Mouse (Mus musculus) stomach, postnatal 0 days (tissue): Measurements from ENCODE around the gene Nsun3.

ENCODE experiments used
- CTCF ChIP-seq: IDR thresholded peaks from 2 replicates; pipeline ENCODE4 v1.5.1; 2016; ENCODE audit warnings: antibody characterized with exemption, low read depth, mild to moderate bottlenecking, moderate library complexity
- EP300 ChIP-seq: optimal IDR thresholded peaks from 2 replicates; pipeline ENCODE3; 2016; ENCODE audit warnings: antibody characterized with exemption

- TF ChIP-seq EP300: no peak
- TF ChIP-seq CTCF: no peak
Measured at GRCm38 (mm10) chr16:62796608-62797007, 10.0 kb upstream of the Nsun3 start.
